Mouse (Mus musculus) olfactory bulb, adult 2 months (tissue): Measurements from ENCODE around the gene Sytl5. TPM values are rescaled to one million over a fixed set of nuclear protein-coding genes. Genes with fewer than 3 reads are reported as not detected.

Experiments
- H3K27ac ChIP-seq: fragments of 200-500 bp; 2 replicates; pipeline ENCODE4 v1.5.1; 2012; ENCODE audit warnings: low read depth, low read length; ENCODE audit not compliant: insufficient read depth
- H3K4me1 ChIP-seq: fragments of 200-500 bp; 2 replicates; pipeline ENCODE4 v1.6.1; 2012; ENCODE audit warnings: low read length; ENCODE audit not compliant: control insufficient read depth, insufficient read depth
- H3K4me3 ChIP-seq: fragments of 200-500 bp; 2 replicates; pipeline ENCODE4 v1.5.1; 2012; ENCODE audit warnings: mild to moderate bottlenecking, low read depth, low read length, moderate library complexity; ENCODE audit not compliant: insufficient read depth
- CTCF ChIP-seq: fragments of 200-500 bp; IDR thresholded peaks from 2 replicates; pipeline ENCODE4 v1.5.1; 2012; ENCODE audit warnings: low read depth, mild to moderate bottlenecking, low read length, moderate library complexity; ENCODE audit not compliant: insufficient read depth
- POLR2A ChIP-seq: fragments of 200-500 bp; IDR thresholded peaks from 2 replicates; pipeline ENCODE4 v1.6.1; 2012; ENCODE audit warnings: mild to moderate bottlenecking, low read depth, low read length, moderate library complexity; ENCODE audit not compliant: insufficient read depth
- WGBS: fragments of 180-500 bp; shearing (Covaris S2); methylation state at CpG from one replicate; pipeline ENCODE4 v1.1.7; 2018; 5-methylcytosine and 5-hydroxymethylcytosine counted together
- polyA plus RNA-seq: library from polyadenylated mRNA; stranded (reverse); fragments of >200 nt; gene quantifications from 2 replicates; pipeline ENCODE4 v1.2.4, GENCODE M21; 2012; ENCODE audit warnings: low replicate concordance; ENCODE audit not compliant: missing spikeins, insufficient read depth, insufficient read length

The Sytl5 gene
- polyA plus RNA-seq, 1 experiment: not detected

- Histone ChIP-seq H3K27ac (no peak overlapping the region), H3K4me3 (no peak overlapping the region), H3K4me1 (no peaks in the 10 kb centered on the region)
- no peak for TF ChIP-seq POLR2A
- TF ChIP-seq CTCF: no peak
- 59% methylated on average over 1 of the region's 1 CpGs for WGBS
Observed at GRCm38 (mm10) chrX:10005946-10006345, 120.5 kb downstream of the Sytl5 start.

- no peaks in the 10 kb centered on the region for H3K4me1 ChIP-seq
- WGBS: 74% methylated on average over 1 of the region's 1 CpGs
- no peak overlapping the region for H3K4me3 ChIP-seq
- TF ChIP-seq POLR2A: no peak
- TF ChIP-seq CTCF: no peak
- no peak overlapping the region for H3K27ac ChIP-seq
Observed at GRCm38 (mm10) chrX:10007675-10008270, 122.4 kb downstream of the Sytl5 start.

GRCm38 (mm10) chrX:10010202-10010601, 124.8 kb downstream of the Sytl5 start:
- Histone ChIP-seq H3K4me3 (no peak overlapping the region), H3K4me1 (no peaks in the 10 kb centered on the region), H3K27ac (no peak overlapping the region)
- TF ChIP-seq POLR2A: no peak
- no peak for TF ChIP-seq CTCF

- Histone ChIP-seq H3K4me3 (no peak overlapping the region), H3K4me1 (no peaks in the 10 kb centered on the region), H3K27ac (no peak overlapping the region)
- no peak for TF ChIP-seq POLR2A
- TF ChIP-seq CTCF: no peak
Observed at GRCm38 (mm10) chrX:10034666-10035065, 149.2 kb downstream of the Sytl5 start.

Other genes starting within 250 kb of the Sytl5 start
- gene Dynlt3, start 222.6 kb upstream of the Sytl5 start, polyA plus RNA-seq: not detected in 2 replicates
- not detected in 2 replicates for gene Hypm, start 38.7 kb upstream of the Sytl5 start, polyA plus RNA-seq
- gene H2al3, start 35.9 kb upstream of the Sytl5 start, polyA plus RNA-seq: not detected in 2 replicates
- not detected in 2 replicates for gene Srpx, start 232.1 kb downstream of the Sytl5 start, polyA plus RNA-seq